Mouse (Mus musculus): ENCODE data around the gene Zfp36l2. TPM values are rescaled to one million over a fixed set of nuclear protein-coding genes. Genes with fewer than 3 reads are reported as not detected.

Zfp36l2 gene
- polyA plus RNA-seq (2014; fragmentation: Illumina TruSeq; extraction: RNeasy Lipid Tissue Mini Kit (QIAGEN cat#74804); ENCODE audit: low read depth, low replicate concordance), result 98.7 TPM

DNA sequence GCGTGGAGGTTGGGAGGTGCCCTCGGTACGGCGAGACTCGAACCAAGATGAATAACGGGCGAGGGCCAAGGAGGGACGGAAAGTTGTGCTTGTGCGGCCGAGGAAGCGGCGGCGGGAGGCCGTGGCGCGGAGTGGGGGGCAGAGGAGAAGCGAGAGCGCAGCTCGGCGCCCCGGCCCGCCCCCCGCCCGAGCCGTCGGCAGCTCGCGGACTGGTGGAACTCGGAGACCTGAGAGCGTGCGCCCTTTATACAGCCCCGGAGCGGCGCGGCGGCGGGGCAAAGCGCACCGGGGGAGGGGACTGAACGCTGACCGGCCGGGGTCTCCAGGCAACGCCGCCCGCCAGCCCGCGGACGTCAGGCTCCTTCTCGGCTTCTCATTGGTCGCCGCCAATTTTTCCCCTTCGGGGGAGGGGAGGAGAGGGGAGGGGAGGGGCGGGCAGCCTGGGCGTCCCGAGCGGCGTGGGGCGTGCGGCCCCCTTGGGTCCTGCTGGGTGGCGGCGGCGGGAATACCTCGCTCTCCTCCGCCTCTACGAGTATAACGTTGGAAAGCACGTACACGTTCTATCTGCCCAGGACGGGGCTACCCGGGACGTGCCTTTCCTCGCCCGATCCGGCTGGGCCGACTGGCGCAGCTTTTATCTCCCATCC, at the start of gene Zfp36l2:
TSS of gene Zfp36l2 (minus strand) at position 221 of the 647 bp plus-strand sequence.

All from adrenal gland, adult 10 weeks (tissue).